Comparison of ENCODE assay signal across 9 mouse cellular contexts in the genomic region with DNA sequence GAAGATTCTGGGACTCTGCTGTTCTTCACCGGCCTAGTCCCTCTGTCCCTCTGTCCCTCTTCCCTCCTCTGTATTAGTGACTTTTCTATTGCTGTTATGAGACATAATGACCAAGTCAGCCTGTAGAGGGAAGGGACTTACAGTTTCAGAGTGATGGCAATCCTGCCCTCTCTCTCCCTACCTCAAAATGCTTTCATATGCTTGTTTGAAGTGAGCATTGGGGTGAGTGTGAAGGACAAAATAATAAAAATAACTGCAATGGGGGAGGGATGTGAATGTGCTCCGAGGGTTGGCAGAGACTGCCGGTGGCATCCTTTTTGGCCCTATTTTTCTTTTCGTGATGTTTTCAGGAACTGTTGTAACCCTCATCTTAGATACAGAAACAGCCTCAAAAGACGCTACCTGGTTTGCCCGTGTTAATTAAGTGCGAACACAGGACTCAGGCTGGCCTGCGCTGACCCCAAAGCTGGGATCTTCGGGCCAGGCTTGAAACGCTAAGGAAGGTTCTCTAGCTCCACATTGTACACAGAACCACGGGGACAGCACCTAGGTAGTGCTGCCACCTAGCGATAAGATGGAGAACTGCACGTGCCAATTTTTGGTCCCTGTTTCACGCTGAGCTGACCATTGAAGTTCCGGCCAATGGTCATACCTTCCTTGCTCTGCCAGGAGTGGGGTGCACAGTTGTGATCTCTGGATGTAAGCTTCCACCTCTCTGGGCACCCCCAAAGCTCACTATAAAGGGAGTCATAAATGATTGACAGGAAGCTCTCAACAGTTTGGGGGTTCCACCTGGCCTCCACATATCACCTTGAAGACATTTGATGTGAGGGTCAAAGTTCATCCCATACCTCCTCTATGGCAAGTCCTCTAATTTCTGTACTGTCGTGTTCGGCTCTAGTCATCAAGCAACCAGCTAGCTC. TPM values are rescaled to one million over a fixed set of nuclear protein-coding genes. Genes with fewer than 3 reads are reported as not detected.
A peak's percentile ranks its signal among the peaks of the same experiment; 100 is the strongest.
DNase-seq lines count a peak whose midpoint lies in the region; ATAC-seq and TF ChIP-seq lines count a peak whose summit lies in the region.
"Had no signal": no experiment of that assay in that cellular context is flagged by ENCODE, and none has a peak within 500 bp of the region (broad histone marks: within the 10 kb centered on the region; RNA-seq: fewer than 3 reads in every experiment).

No protein-coding gene starts in this region.

- no peak for TF ChIP-seq POLR2A in olfactory bulb, adult 2 months (IDR thresholded peaks at IDR 0.05; ENCODE audit: insufficient read depth, low read depth, low read length)

- no peaks in the 10 kb centered on the region for H3K9me3 ChIP-seq in intestine, embryonic 15.5 days
- H3K9me3 ChIP-seq in liver, embryonic 11.5 days (ENCODE audit: control insufficient read depth, low read length) = no peaks in the 10 kb centered on the region
- H3K9me3 ChIP-seq: neural tube, embryonic 12.5 days had no signal

- peak; percentile 42 for DNase-seq in right cerebral cortex, adult 18-20 months
- DNase-seq in right cerebral cortex, postnatal 36 days (ENCODE audit: low spot score in 2 of 2) = no peak
- peak; percentile 16 for DNase-seq in c-Kit-negative CD71-positive TER-119-positive erythroid progenitor cells, embryonic 14.5 days (ENCODE audit: low read depth, low spot score)
- DNase-seq in liver, embryonic 11.5 days (ENCODE audit: low spot score) = peak; percentile 45
- peak; percentile 45 to 53 for DNase-seq in thymus, postnatal 36 days

- WGBS in intestine, embryonic 15.5 days = 39% methylated on average over 17 of the region's 17 CpGs
- WGBS in liver, embryonic 11.5 days = 33% methylated on average over 17 of the region's 17 CpGs
- WGBS in olfactory bulb, adult 2 months = 36% methylated on average over 17 of the region's 17 CpGs

- peak; percentile 63 for ATAC-seq in erythroid progenitor cell, adult 5-6 weeks (replicated peaks; ENCODE audit: low FRiP score, poor library complexity, severe bottlenecking)
- peak; percentile 17; the same call in 1 of the 2 replicates for ATAC-seq in intestine, embryonic 15.5 days
- ATAC-seq in liver, embryonic 11.5 days (replicated peaks; ENCODE audit: low FRiP score) = no peak

- 0 out of 2 replicates have a peak, but pooled peaks cover 3% of the 10 kb centered on the region for H3K4me1 ChIP-seq in intestine, embryonic 15.5 days (replicated peaks)
- H3K4me1 ChIP-seq in liver, embryonic 11.5 days (replicated peaks; ENCODE audit: control insufficient read depth, insufficient read depth, low read length) = no peaks in the 10 kb centered on the region
- peaks cover 3% of the 10 kb centered on the region; the same call in 1 of the 2 replicates for H3K4me1 ChIP-seq in olfactory bulb, adult 2 months (ENCODE audit: control insufficient read depth, insufficient read depth, low read length)
- H3K4me1 ChIP-seq: neural tube, embryonic 12.5 days had no signal

- peak; percentile 82 for TF ChIP-seq CTCF in olfactory bulb, adult 2 months (IDR thresholded peaks at IDR 0.05; ENCODE audit: insufficient read depth, low read depth, low read length)

- H3K27ac ChIP-seq in intestine, embryonic 15.5 days = no peak overlapping the region
- H3K27ac ChIP-seq in liver, embryonic 11.5 days (ENCODE audit: low read depth, low read length) = no peak overlapping the region
- no peak overlapping the region for H3K27ac ChIP-seq in olfactory bulb, adult 2 months (ENCODE audit: insufficient read depth, low read depth, low read length)
- H3K27ac ChIP-seq: neural tube, embryonic 12.5 days had no signal

- no peaks in the 10 kb centered on the region for H3K27me3 ChIP-seq in intestine, embryonic 15.5 days (replicated peaks)
- no peaks in the 10 kb centered on the region for H3K27me3 ChIP-seq in liver, embryonic 11.5 days (replicated peaks; ENCODE audit: control insufficient read depth, insufficient read depth, low read length)
- H3K27me3 ChIP-seq: neural tube, embryonic 12.5 days had no signal

- no peak overlapping the region for H3K9ac ChIP-seq in intestine, embryonic 15.5 days
- H3K9ac ChIP-seq in liver, embryonic 11.5 days (ENCODE audit: low read depth, low read length) = no peak overlapping the region
- H3K9ac ChIP-seq: neural tube, embryonic 12.5 days had no signal

- H3K4me3 ChIP-seq in intestine, embryonic 15.5 days (replicated peaks) = no peak overlapping the region
- no peak overlapping the region for H3K4me3 ChIP-seq in liver, embryonic 11.5 days (ENCODE audit: low read depth, low read length)
- no peak overlapping the region for H3K4me3 ChIP-seq in olfactory bulb, adult 2 months (ENCODE audit: insufficient read depth, low read depth, low read length)
- H3K4me3 ChIP-seq: neural tube, embryonic 12.5 days had no signal

- no peaks in the 10 kb centered on the region for H3K36me3 ChIP-seq in intestine, embryonic 15.5 days
- no peaks in the 10 kb centered on the region for H3K36me3 ChIP-seq in liver, embryonic 11.5 days (ENCODE audit: control insufficient read depth, insufficient read depth, low read length)
- H3K36me3 ChIP-seq: neural tube, embryonic 12.5 days had no signal

- H3K4me2 ChIP-seq in intestine, embryonic 15.5 days (replicated peaks) = no peak overlapping the region
- no peak overlapping the region for H3K4me2 ChIP-seq in liver, embryonic 11.5 days
- H3K4me2 ChIP-seq: neural tube, embryonic 12.5 days had no signal

RNA-seq across cellular contexts. Expression of gene Flvcr2, which starts 17.1 kb away (rescaled TPM):
- not detected in 2 replicates for total RNA-seq in erythroid progenitor cell, adult 5-6 weeks (2015; ENCODE audit: low replicate concordance)
- total RNA-seq in erythroid progenitor cell, adult 5-6 weeks (2017; ENCODE audit: low replicate concordance) = not detected in 2 replicates
- polyA plus RNA-seq in intestine, embryonic 15.5 days (2015; fragmentation: Nextera tagmentation; extraction: Ambion mirVana) = 2.3 and 2.4 TPM in 2 replicates
- 3.3 and 3.9 TPM in 2 replicates for polyA plus RNA-seq in liver, embryonic 11.5 days (2014; fragmentation: Nextera tagmentation; extraction: Ambion mirVana)
- not detected in 2 replicates for polyA plus RNA-seq in olfactory bulb, adult 2 months (2012; ENCODE audit: insufficient read depth, insufficient read length, low replicate concordance, missing spikeins)

RNA-seq across cellular contexts. Expression of gene Batf, which starts 42.8 kb away (rescaled TPM):
- total RNA-seq in erythroid progenitor cell, adult 5-6 weeks (2015; ENCODE audit: low replicate concordance) = 10.8 TPM in 1 of 2 replicates, not detected in the other
- total RNA-seq in erythroid progenitor cell, adult 5-6 weeks (2017; ENCODE audit: low replicate concordance) = 0.61 and 6.3 TPM in 2 replicates
- 2.6 and 2.9 TPM in 2 replicates for polyA plus RNA-seq in intestine, embryonic 15.5 days (2015; fragmentation: Nextera tagmentation; extraction: Ambion mirVana)
- 6.8 and 8.6 TPM in 2 replicates for polyA plus RNA-seq in liver, embryonic 11.5 days (2014; fragmentation: Nextera tagmentation; extraction: Ambion mirVana)
- not detected in 2 replicates for polyA plus RNA-seq in olfactory bulb, adult 2 months (2012; ENCODE audit: insufficient read depth, insufficient read length, low replicate concordance, missing spikeins)

Comparison
In these comparisons a context has a peak if more than half of its experiments do, and no peak if none do; other contexts are left out.
1. DNase-seq: peak in right cerebral cortex, adult 18-20 months (single experiment), c-Kit-negative CD71-positive TER-119-positive erythroid progenitor cells, embryonic 14.5 days (single experiment), liver, embryonic 11.5 days (single experiment) and thymus, postnatal 36 days (2 of 2); none in right cerebral cortex, postnatal 36 days (0 of 2).